Mouse (Mus musculus): ENCODE measurements around the gene Taldo1. TPM values are rescaled to one million over a fixed set of nuclear protein-coding genes. Genes with fewer than 3 reads are reported as not detected.
A peak's percentile ranks its signal among the peaks of the same experiment; 100 is the strongest.

Taldo1 gene
- polyA plus RNA-seq, 1 experiment from 2014 or later = 312 TPM

GRCm38 (mm10) chr7:141413331-141413730 is 21.3 kb downstream of the Taldo1 start:
- 4% methylated on average over 16 of the region's 16 CpGs for WGBS
- Histone ChIP-seq H3K36me3 (ENCODE audit: control insufficient read depth, insufficient read depth, low read length) (peaks cover 16% of the 10 kb centered on the region), H3K27me3 (ENCODE audit: control insufficient read depth, insufficient read depth, low read length) (no peaks in the 10 kb centered on the region), H3K9me3 (ENCODE audit: control insufficient read depth, low read length) (no peaks in the 10 kb centered on the region), H3K4me2 (ENCODE audit: low read length) (peak overlapping the region; percentile 91), H3K4me1 (ENCODE audit: control insufficient read depth, insufficient read depth, low read length) (peaks cover 10% of the 10 kb centered on the region), H3K4me3 (replicated peaks; ENCODE audit: low read depth, low read length) (peak overlapping the region; percentile 66), H3K9ac (replicated peaks; ENCODE audit: low read length) (peak overlapping the region; percentile 76), H3K27ac (replicated peaks; ENCODE audit: low read depth, low read length) (peak overlapping the region; percentile 83)
- ATAC-seq (ENCODE audit: low FRiP score, low TSS enrichment) (peak; percentile 26), DNase-seq (peak; percentile 47)

- Histone ChIP-seq H3K36me3 (ENCODE audit: control insufficient read depth, insufficient read depth, low read length) (peaks cover 11% of the 10 kb centered on the region; the same call in 1 of the 2 replicates), H3K9me3 (ENCODE audit: control insufficient read depth, low read length) (no peaks in the 10 kb centered on the region), H3K27ac (replicated peaks; ENCODE audit: low read depth, low read length) (peak within 1 kb of the TSS; percentile 83), H3K4me3 (replicated peaks; ENCODE audit: low read depth, low read length) (peak within 1 kb of the TSS; percentile 66), H3K4me1 (ENCODE audit: control insufficient read depth, insufficient read depth, low read length) (peaks cover 10% of the 10 kb centered on the region), H3K27me3 (ENCODE audit: control insufficient read depth, insufficient read depth, low read length) (no peaks in the 10 kb centered on the region), H3K4me2 (ENCODE audit: low read length) (peak within 1 kb of the TSS; percentile 91), H3K9ac (replicated peaks; ENCODE audit: low read length) (peak within 1 kb of the TSS; percentile 76)
- ATAC-seq (ENCODE audit: low FRiP score, low TSS enrichment) (peak; percentile 88), DNase-seq (peak; percentile 100)
- WGBS = under 1% methylated on average over 51 of the region's 56 CpGs
Measured at GRCm38 (mm10) chr7:141413809-141414584, 22.0 kb downstream of the Taldo1 start, which contains the start of gene Gatd1. TSS of gene Gatd1 (minus strand) at chr7:141414136.

- Histone ChIP-seq H3K36me3 (ENCODE audit: control insufficient read depth, insufficient read depth, low read length) (no peaks in the 10 kb centered on the region), H3K27ac (replicated peaks; ENCODE audit: low read depth, low read length) (no peak overlapping the region), H3K9ac (replicated peaks; ENCODE audit: low read length) (no peak overlapping the region), H3K27me3 (ENCODE audit: control insufficient read depth, insufficient read depth, low read length) (no peaks in the 10 kb centered on the region), H3K9me3 (ENCODE audit: control insufficient read depth, low read length) (no peaks in the 10 kb centered on the region), H3K4me2 (ENCODE audit: low read length) (no peak overlapping the region), H3K4me3 (replicated peaks; ENCODE audit: low read depth, low read length) (no peak overlapping the region), H3K4me1 (ENCODE audit: control insufficient read depth, insufficient read depth, low read length) (peaks cover 10% of the 10 kb centered on the region)
- WGBS = 80% methylated on average over 6 of the region's 6 CpGs
- DNase-seq (no peak), ATAC-seq (ENCODE audit: low FRiP score, low TSS enrichment) (no peak)
Measured at GRCm38 (mm10) chr7:141416144-141416841, 24.3 kb downstream of the Taldo1 start.

- no peaks in the 10 kb centered on the region for H3K9me3 ChIP-seq (ENCODE audit: control insufficient read depth, low read length)
- ATAC-seq (ENCODE audit: low FRiP score, low TSS enrichment) (no peak), DNase-seq (no peak)
- no peak overlapping the region for H3K9ac ChIP-seq (replicated peaks; ENCODE audit: low read length)
- no peaks in the 10 kb centered on the region for H3K27me3 ChIP-seq (ENCODE audit: control insufficient read depth, insufficient read depth, low read length)
- no peaks in the 10 kb centered on the region for H3K36me3 ChIP-seq (ENCODE audit: control insufficient read depth, insufficient read depth, low read length)
- no peak overlapping the region for H3K4me3 ChIP-seq (replicated peaks; ENCODE audit: low read depth, low read length)
- no peak overlapping the region for H3K4me2 ChIP-seq (ENCODE audit: low read length)
- peaks cover 8% of the 10 kb centered on the region for H3K4me1 ChIP-seq (ENCODE audit: control insufficient read depth, insufficient read depth, low read length)
- WGBS = 69% methylated on average over 8 of the region's 8 CpGs
- H3K27ac ChIP-seq (replicated peaks; ENCODE audit: low read depth, low read length) = no peak overlapping the region
Measured at GRCm38 (mm10) chr7:141417731-141418681, 26.0 kb downstream of the Taldo1 start.

GRCm38 (mm10) chr7:141418970-141419369 is 27.0 kb downstream of the Taldo1 start:
- ATAC-seq (ENCODE audit: low FRiP score, low TSS enrichment) (no peak), DNase-seq (peak; percentile 17)
- 77% methylated on average over 7 of the region's 7 CpGs for WGBS

GRCm38 (mm10) chr7:141420030-141420702 is 28.2 kb downstream of the Taldo1 start:
- no peaks in the 10 kb centered on the region for H3K27me3 ChIP-seq (ENCODE audit: control insufficient read depth, insufficient read depth, low read length)
- H3K36me3 ChIP-seq (ENCODE audit: control insufficient read depth, insufficient read depth, low read length) = no peaks in the 10 kb centered on the region
- no peak overlapping the region for H3K4me2 ChIP-seq (ENCODE audit: low read length)
- H3K4me1 ChIP-seq (ENCODE audit: control insufficient read depth, insufficient read depth, low read length) = no peaks in the 10 kb centered on the region
- WGBS = 89% methylated on average over 9 of the region's 9 CpGs
- no peak overlapping the region for H3K4me3 ChIP-seq (replicated peaks; ENCODE audit: low read depth, low read length)
- no peaks in the 10 kb centered on the region for H3K9me3 ChIP-seq (ENCODE audit: control insufficient read depth, low read length)
- no peak overlapping the region for H3K27ac ChIP-seq (replicated peaks; ENCODE audit: low read depth, low read length)
- H3K9ac ChIP-seq (replicated peaks; ENCODE audit: low read length) = no peak overlapping the region
- ATAC-seq (ENCODE audit: low FRiP score, low TSS enrichment) (no peak), DNase-seq (no peak)

More at GRCm38 (mm10) chr7:141418970-141419369, 27.0 kb downstream of the Taldo1 start:
- Histone ChIP-seq H3K4me3 (replicated peaks; ENCODE audit: low read depth, low read length) (no peak overlapping the region), H3K36me3 (ENCODE audit: control insufficient read depth, insufficient read depth, low read length) (no peaks in the 10 kb centered on the region), H3K27me3 (ENCODE audit: control insufficient read depth, insufficient read depth, low read length) (no peaks in the 10 kb centered on the region), H3K9me3 (ENCODE audit: control insufficient read depth, low read length) (no peaks in the 10 kb centered on the region), H3K4me1 (ENCODE audit: control insufficient read depth, insufficient read depth, low read length) (peaks cover 4% of the 10 kb centered on the region; the same call in 1 of the 2 replicates), H3K27ac (replicated peaks; ENCODE audit: low read depth, low read length) (no peak overlapping the region), H3K9ac (replicated peaks; ENCODE audit: low read length) (no peak overlapping the region), H3K4me2 (ENCODE audit: low read length) (no peak overlapping the region)

GRCm38 (mm10) chr7:141423811-141424210 is 31.8 kb downstream of the Taldo1 start:
- DNase-seq (no peak), ATAC-seq (ENCODE audit: low FRiP score, low TSS enrichment) (no peak)
- Histone ChIP-seq H3K27me3 (ENCODE audit: control insufficient read depth, insufficient read depth, low read length) (no peaks in the 10 kb centered on the region), H3K9ac (replicated peaks; ENCODE audit: low read length) (no peak overlapping the region), H3K4me3 (replicated peaks; ENCODE audit: low read depth, low read length) (no peak overlapping the region), H3K36me3 (ENCODE audit: control insufficient read depth, insufficient read depth, low read length) (0 out of 2 replicates have a peak, but pooled peaks cover 11% of the 10 kb centered on the region), H3K4me1 (ENCODE audit: control insufficient read depth, insufficient read depth, low read length) (peaks cover 7% of the 10 kb centered on the region; the same call in 1 of the 2 replicates), H3K9me3 (ENCODE audit: control insufficient read depth, low read length) (no peaks in the 10 kb centered on the region), H3K4me2 (ENCODE audit: low read length) (no peak overlapping the region), H3K27ac (replicated peaks; ENCODE audit: low read depth, low read length) (no peak overlapping the region)
- WGBS = 71% methylated on average over 4 of the region's 4 CpGs

Measured in midbrain, embryonic 14.5 days (tissue).